Mouse (Mus musculus) spleen, adult 2 months (tissue): ENCODE results near the gene Slc46a3.

Source experiments
- CTCF ChIP-seq: fragments of 200-500 bp; IDR thresholded peaks from 2 replicates; pipeline ENCODE4 v1.5.1; 2011; ENCODE audit warnings: mild to moderate bottlenecking, inconsistent platforms; ENCODE audit not compliant: insufficient read depth, insufficient read length, insufficient replicate concordance; ENCODE audit errors: extremely low read depth
- POLR2A ChIP-seq: fragments of 200-500 bp; IDR thresholded peaks from 2 replicates; pipeline ENCODE4 v1.6.1; 2011; ENCODE audit warnings: low read depth, low read length, inconsistent platforms

GRCm38 (mm10) chr5:147860076-147860448, 34.6 kb downstream of the Slc46a3 start:
- TF ChIP-seq POLR2A (no peak), CTCF (no peak)
